Mouse (Mus musculus) megakaryocyte progenitor cell, adult 5-6 weeks (primary cell): Measurements from ENCODE around the gene Uts2b. TPM values are rescaled to one million over a fixed set of nuclear protein-coding genes. Genes with fewer than 3 reads are reported as not detected.
"Not testable (repeated sequence)": the region's sequence is repeated elsewhere in the genome, so short reads cannot be mapped to it uniquely, and the experiment has no call there.

Source experiments
- ATAC-seq: replicated peaks from 2 replicates; pipeline ENCODE4 v1.8.0; 2016; ENCODE audit warnings: mild to moderate bottlenecking, moderate TSS enrichment, inconsistent platforms; ENCODE audit not compliant: poor library complexity
- total RNA-seq, 2 experiments: library from RNA; stranded (forward) in 1 of 2; stranded (reverse) in 1 of 2; fragments of 157-497, 149-512 nt in 1 of 2; fragments of 200-1000 nt in 1 of 2; gene quantifications; 2 replicates each; pipeline versions ENCODE4 v1.2.3 to v1.2.4; 2015 to 2017

Uts2b gene
- total RNA-seq, 2 experiments from 2014 or later, result not detected

GRCm38 (mm10) chr16:27376556-27376955 is 6.5 kb upstream of the Uts2b start:
- ATAC-seq, result peak; percentile 60

GRCm38 (mm10) chr16:27375318-27375717 is 5.3 kb upstream of the Uts2b start:
- ATAC-seq, result no peak

GRCm38 (mm10) chr16:27374139-27374538 is 4.1 kb upstream of the Uts2b start:
- peak; percentile 90 for ATAC-seq

GRCm38 (mm10) chr16:27370700-27371099 is 661 bp upstream of the Uts2b start:
- ATAC-seq, result no peak

GRCm38 (mm10) chr16:27360059-27360458 is 10.0 kb downstream of the Uts2b start:
- no peak for ATAC-seq

GRCm38 (mm10) chr16:27354464-27354863 is 15.6 kb downstream of the Uts2b start:
- no peak for ATAC-seq

GRCm38 (mm10) chr16:27349878-27350532 is 20.0 kb downstream of the Uts2b start:
- ATAC-seq, result no peak

GRCm38 (mm10) chr16:27349235-27349634 is 20.8 kb downstream of the Uts2b start:
- ATAC-seq, result peak; percentile 81

GRCm38 (mm10) chr16:27348359-27348758 is 21.7 kb downstream of the Uts2b start:
- ATAC-seq, result no peak

GRCm38 (mm10) chr16:27347521-27347920 is 22.5 kb downstream of the Uts2b start:
- no peak for ATAC-seq

- no peak for ATAC-seq
Observed at GRCm38 (mm10) chr16:27326463-27326862, 43.6 kb downstream of the Uts2b start.

GRCm38 (mm10) chr16:27322047-27322446 is 48.0 kb downstream of the Uts2b start:
- no peak for ATAC-seq

GRCm38 (mm10) chr16:27319099-27319498 is 50.9 kb downstream of the Uts2b start:
- peak; percentile 50; the same call in 1 of the 2 replicates for ATAC-seq

- not testable (repeated sequence) for ATAC-seq
Observed at GRCm38 (mm10) chr16:27307189-27307588, 62.9 kb downstream of the Uts2b start, which contains the start of gene Ostn. Ostn (plus strand) TSS chr16:27307489.

Other genes starting within 250 kb of the Uts2b start
- not detected in 2 replicates for gene Ostn, start 62.8 kb downstream of the Uts2b start, total RNA-seq (2015)
- not detected in 2 replicates for gene Ostn, start 62.8 kb downstream of the Uts2b start, total RNA-seq (2017)
- 129 and 143 TPM in 2 replicates for gene Ccdc50, start 18.6 kb upstream of the Uts2b start, total RNA-seq (2015)
- 77.9 and 146 TPM in 2 replicates for gene Ccdc50, start 18.6 kb upstream of the Uts2b start, total RNA-seq (2017)